Mouse (Mus musculus): Measurements from ENCODE around the gene C1qtnf12. TPM values are rescaled to one million over a fixed set of nuclear protein-coding genes. Genes with fewer than 3 reads are reported as not detected.

C1qtnf12 gene
- polyA plus RNA-seq, 1 experiment from 2014 or later: 19.8 TPM

Other genes starting within 250 kb of the C1qtnf12 start
- 0.69 and 0.96 TPM in 2 replicates for gene Tmem240, start 227.5 kb upstream of the C1qtnf12 start, polyA plus RNA-seq (2014; fragmentation: Nextera tagmentation; extraction: Ambion mirVana)
- 84.5 and 84.6 TPM in 2 replicates for gene Atad3a, start 201.2 kb upstream of the C1qtnf12 start, polyA plus RNA-seq (2014; fragmentation: Nextera tagmentation; extraction: Ambion mirVana)
- 9.1 and 9.9 TPM in 2 replicates for gene Vwa1, start 187.6 kb upstream of the C1qtnf12 start, polyA plus RNA-seq (2014; fragmentation: Nextera tagmentation; extraction: Ambion mirVana)
- 0.14 and 0.21 TPM in 2 replicates for gene Tmem88b, start 176.4 kb upstream of the C1qtnf12 start, polyA plus RNA-seq (2014; fragmentation: Nextera tagmentation; extraction: Ambion mirVana)
- gene Ankrd65, start 171.9 kb upstream of the C1qtnf12 start, polyA plus RNA-seq (2014; fragmentation: Nextera tagmentation; extraction: Ambion mirVana): not detected in 2 replicates
- gene Mrpl20, start 159.4 kb upstream of the C1qtnf12 start, polyA plus RNA-seq (2014; fragmentation: Nextera tagmentation; extraction: Ambion mirVana): 225 and 243 TPM in 2 replicates
- gene Ccnl2, start 149.8 kb upstream of the C1qtnf12 start, polyA plus RNA-seq (2014; fragmentation: Nextera tagmentation; extraction: Ambion mirVana): 146 and 157 TPM in 2 replicates
- 113 and 128 TPM in 2 replicates for gene Aurkaip1, start 131.0 kb upstream of the C1qtnf12 start, polyA plus RNA-seq (2014; fragmentation: Nextera tagmentation; extraction: Ambion mirVana)
- gene Mxra8, start 122.6 kb upstream of the C1qtnf12 start, polyA plus RNA-seq (2014; fragmentation: Nextera tagmentation; extraction: Ambion mirVana): 37.7 and 41.9 TPM in 2 replicates
- 8.6 and 10.7 TPM in 2 replicates for gene Dvl1, start 114.9 kb upstream of the C1qtnf12 start, polyA plus RNA-seq (2014; fragmentation: Nextera tagmentation; extraction: Ambion mirVana)
- gene Tas1r3, start 99.0 kb upstream of the C1qtnf12 start, polyA plus RNA-seq (2014; fragmentation: Nextera tagmentation; extraction: Ambion mirVana): 0.34 and 0.59 TPM in 2 replicates
- 24.7 and 24.8 TPM in 2 replicates for gene Cptp, start 92.9 kb upstream of the C1qtnf12 start, polyA plus RNA-seq (2014; fragmentation: Nextera tagmentation; extraction: Ambion mirVana)
- gene Ints11, start 92.8 kb upstream of the C1qtnf12 start, polyA plus RNA-seq (2014; fragmentation: Nextera tagmentation; extraction: Ambion mirVana): 102 and 103 TPM in 2 replicates
- 37.2 and 39.4 TPM in 2 replicates for gene Pusl1, start 70.5 kb upstream of the C1qtnf12 start, polyA plus RNA-seq (2014; fragmentation: Nextera tagmentation; extraction: Ambion mirVana)
- 25.6 and 27.5 TPM in 2 replicates for gene Acap3, start 70.5 kb upstream of the C1qtnf12 start, polyA plus RNA-seq (2014; fragmentation: Nextera tagmentation; extraction: Ambion mirVana)
- 148 and 158 TPM in 2 replicates for gene Ube2j2, start 18.5 kb upstream of the C1qtnf12 start, polyA plus RNA-seq (2014; fragmentation: Nextera tagmentation; extraction: Ambion mirVana)
- gene B3galt6, start 30.3 kb downstream of the C1qtnf12 start, polyA plus RNA-seq (2014; fragmentation: Nextera tagmentation; extraction: Ambion mirVana): 17.2 and 18.8 TPM in 2 replicates
- gene Sdf4, start 30.6 kb downstream of the C1qtnf12 start, polyA plus RNA-seq (2014; fragmentation: Nextera tagmentation; extraction: Ambion mirVana): 130 and 136 TPM in 2 replicates
- gene Tnfrsf4, start 51.5 kb downstream of the C1qtnf12 start, polyA plus RNA-seq (2014; fragmentation: Nextera tagmentation; extraction: Ambion mirVana): 0.41 and 1.1 TPM in 2 replicates
- gene Tnfrsf18, start 63.8 kb downstream of the C1qtnf12 start, polyA plus RNA-seq (2014; fragmentation: Nextera tagmentation; extraction: Ambion mirVana): 0.58 and 0.87 TPM in 2 replicates
- gene Ttll10, start 97.1 kb downstream of the C1qtnf12 start, polyA plus RNA-seq (2014; fragmentation: Nextera tagmentation; extraction: Ambion mirVana): 0.15 TPM in 1 of 2 replicates, not detected in the other
- gene 9430015G10Rik, start 147.7 kb downstream of the C1qtnf12 start, polyA plus RNA-seq (2014; fragmentation: Nextera tagmentation; extraction: Ambion mirVana): 49.5 and 55.7 TPM in 2 replicates
- gene Rnf223, start 168.2 kb downstream of the C1qtnf12 start, polyA plus RNA-seq (2014; fragmentation: Nextera tagmentation; extraction: Ambion mirVana): 0.54 and 0.75 TPM in 2 replicates
- 62.2 and 68.2 TPM in 2 replicates for gene Agrn, start 235.2 kb downstream of the C1qtnf12 start, polyA plus RNA-seq (2014; fragmentation: Nextera tagmentation; extraction: Ambion mirVana)
- gene Isg15, start 238.5 kb downstream of the C1qtnf12 start, polyA plus RNA-seq (2014; fragmentation: Nextera tagmentation; extraction: Ambion mirVana): 0.25 and 0.30 TPM in 2 replicates
- 2.4 TPM in 2 replicates for gene AW011738, start 241.0 kb downstream of the C1qtnf12 start, polyA plus RNA-seq (2014; fragmentation: Nextera tagmentation; extraction: Ambion mirVana)